Mouse (Mus musculus) subcutaneous adipose tissue, adult 2 months (tissue): ENCODE results near the gene Traf1. TPM values are rescaled to one million over a fixed set of nuclear protein-coding genes. Genes with fewer than 3 reads are reported as not detected.

Source experiments
- polyA plus RNA-seq: library from polyadenylated mRNA; depleted of rRNA; stranded (reverse); fragments of >200 nt; gene quantifications from 2 replicates; pipeline ENCODE4 v1.2.3, GENCODE M21; 2012; ENCODE audit warnings: low replicate concordance; rRNA removed

Traf1 gene
- 10.3 and 11.0 TPM in 2 replicates for polyA plus RNA-seq

DNA sequence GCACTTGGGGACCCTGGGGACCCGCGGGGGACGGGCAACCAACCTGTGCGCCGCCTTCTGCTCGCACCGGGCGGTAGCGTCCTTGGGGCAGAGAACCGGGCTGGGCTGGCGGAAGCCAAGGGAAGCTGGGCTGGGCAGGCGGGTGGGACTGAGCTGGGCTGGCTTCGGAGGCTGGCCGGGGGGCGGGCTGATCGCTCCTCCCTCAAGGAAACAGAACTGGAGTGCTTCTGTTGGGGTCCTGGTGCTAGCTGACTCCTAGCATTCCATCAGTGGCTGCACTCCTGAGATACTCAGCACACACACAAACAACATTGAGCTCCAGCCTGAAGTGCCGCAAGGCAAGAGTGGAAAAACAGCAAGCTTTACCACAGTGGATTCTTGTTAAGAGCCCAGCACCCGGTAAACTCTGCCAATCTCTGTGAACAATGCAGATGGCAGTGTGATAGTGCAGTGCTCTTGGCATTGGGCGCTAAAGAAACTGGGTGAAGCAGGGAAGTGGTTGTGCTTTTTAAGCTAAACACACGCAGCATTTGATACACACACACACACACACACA lies at the start of gene Traf1:
Gene Traf1, minus strand, starts transcription at position 292 of the 556 bp plus-strand sequence.

GRCm38 (mm10) chr2:34913218-34914068 lies 48.1 kb downstream of the Traf1 start, which contains the start of gene Phf19:
Gene Phf19, minus strand, starts transcription at chr2:34914026.

Other genes with a start within 250 kb of the Traf1 start
- gene Gapvd1, start 206.5 kb downstream of the Traf1 start, polyA plus RNA-seq = 17.1 and 24.7 TPM in 2 replicates
- gene Hspa5, start 189.8 kb downstream of the Traf1 start, polyA plus RNA-seq = 217 and 588 TPM in 2 replicates
- 42.5 and 49.8 TPM in 2 replicates for gene Rabepk, start 161.9 kb downstream of the Traf1 start, polyA plus RNA-seq
- gene Fbxw2, start 135.5 kb downstream of the Traf1 start, polyA plus RNA-seq = 66.0 and 74.3 TPM in 2 replicates
- gene Gm34653, start 128.8 kb downstream of the Traf1 start, polyA plus RNA-seq = not detected in 2 replicates
- 2.5 and 5.7 TPM in 2 replicates for gene Cutal, start 87.4 kb downstream of the Traf1 start, polyA plus RNA-seq
- 16.3 and 22.1 TPM in 2 replicates for gene Psmd5, start 86.8 kb downstream of the Traf1 start, polyA plus RNA-seq
- 1.7 and 3.5 TPM in 2 replicates for gene Phf19, start 47.7 kb downstream of the Traf1 start, polyA plus RNA-seq
- 0.13 and 0.43 TPM in 2 replicates for gene Hc, start 99.7 kb upstream of the Traf1 start, polyA plus RNA-seq
- 0.23 and 0.46 TPM in 2 replicates for gene AI182371, start 139.8 kb upstream of the Traf1 start, polyA plus RNA-seq
- 11.7 and 14.2 TPM in 2 replicates for gene Cntrl, start 147.7 kb upstream of the Traf1 start, polyA plus RNA-seq
- gene Rab14, start 239.3 kb upstream of the Traf1 start, polyA plus RNA-seq = 46.8 and 76.1 TPM in 2 replicates